Mouse (Mus musculus) MEL (cell line): Measurements from ENCODE around the gene Wdr77.

ENCODE experiments used
- CTCF ChIP-seq, 3 experiments: IDR thresholded peaks in 2 of 3; conservative IDR thresholded peaks in 1 of 3; 2 replicates each; pipeline ENCODE4 v1.5.1; 2011 to 2012; ENCODE audit warnings: low read length in 3 of 3, low read depth in 2 of 3, mild to moderate bottlenecking in 2 of 3, improper control_type of control experiment in 1 of 3, inconsistent platforms in 1 of 3, mixed read lengths in 1 of 3, moderate library complexity in 1 of 3; ENCODE audit not compliant: control insufficient read depth in 1 of 3, insufficient read depth in 1 of 3, poor library complexity in 1 of 3, severe bottlenecking in 1 of 3
- GATA1 ChIP-seq: IDR thresholded peaks from 2 replicates; pipeline ENCODE4 v1.6.1; 2011; ENCODE audit warnings: low read depth, low read length, improper control_type of control experiment
- MAFK ChIP-seq: IDR thresholded peaks from 2 replicates; pipeline ENCODE4 v1.6.1; 2011; ENCODE audit warnings: low read depth, mild to moderate bottlenecking, low read length, improper control_type of control experiment, borderline replicate concordance
- POLR2A ChIP-seq, 2 experiments: IDR thresholded peaks; 2 replicates each; pipeline ENCODE4 v1.6.1; 2011 to 2012; ENCODE audit warnings: low read length in 2 of 2, mild to moderate bottlenecking in 2 of 2, control low read depth in 1 of 2, improper control_type of control experiment in 1 of 2, low read depth in 1 of 2, moderate library complexity in 1 of 2; ENCODE audit not compliant: control insufficient read depth in 1 of 2, insufficient read depth in 1 of 2, poor library complexity in 1 of 2
- RAD21 ChIP-seq: IDR thresholded peaks from 2 replicates; pipeline ENCODE4 v1.6.1; 2011; ENCODE audit warnings: mild to moderate bottlenecking, low read depth, low read length, improper control_type of control experiment
- RCOR1 ChIP-seq: IDR thresholded peaks from 2 replicates; pipeline ENCODE4 v1.6.1; 2012; ENCODE audit warnings: low read depth, mild to moderate bottlenecking, inconsistent platforms, low read length, improper control_type of control experiment
- ZKSCAN1 ChIP-seq: IDR thresholded peaks from 2 replicates; pipeline ENCODE4 v1.6.1; 2012; ENCODE audit warnings: low read depth, mild to moderate bottlenecking, inconsistent platforms, low read length, improper control_type of control experiment, moderate library complexity
- ZNF384 ChIP-seq: IDR thresholded peaks from 2 replicates; pipeline ENCODE4 v1.6.1; 2012; ENCODE audit warnings: low read depth, mild to moderate bottlenecking, inconsistent platforms, low read length, improper control_type of control experiment

GRCm38 (mm10) chr3:105932240-105933071 is 26.7 kb upstream of the Wdr77 start, which contains the start of gene I830077J02Rik:
- no peak for TF ChIP-seq RAD21
- peak; percentile 59; the same call in 1 of the 2 replicates for TF ChIP-seq RCOR1
- TF ChIP-seq POLR2A (IDR thresholded peaks at IDR 0.05; ENCODE audit: control insufficient read depth in 1 of 2, insufficient read depth in 1 of 2, low read depth in 1 of 2, low read length in 2 of 2, poor library complexity in 1 of 2), result peak in 1 of 2 experiments; percentile 50; a peak in 2 of 4 replicates
- TF ChIP-seq MAFK, result no peak
- TF ChIP-seq CTCF (IDR thresholded peaks at IDR 0.05 in 2 of 3, conservative IDR thresholded peaks at IDR 0.05 in 1 of 3; ENCODE audit: control insufficient read depth in 1 of 3, insufficient read depth in 1 of 3, low read depth in 2 of 3, low read length in 3 of 3, poor library complexity in 1 of 3, severe bottlenecking in 1 of 3), result no peak
- peak; percentile 95 for TF ChIP-seq ZNF384
- no peak for TF ChIP-seq ZKSCAN1
- TF ChIP-seq GATA1, result peak; percentile 68
